Mouse (Mus musculus) heart, adult 2 months (tissue): ENCODE data around the gene Dact3.

Experiments used
- CTCF ChIP-seq: fragments of 200-600 bp; IDR thresholded peaks from 2 replicates; pipeline ENCODE4 v1.8.1; 2022; ENCODE audit warnings: antibody characterized with exemption, mild to moderate bottlenecking, moderate library complexity
- EP300 ChIP-seq: fragments of 200-500 bp; IDR thresholded peaks from 2 replicates; pipeline ENCODE4 v1.6.1; 2011; ENCODE audit warnings: low read depth, low read length, control low read depth; ENCODE audit not compliant: insufficient read depth
- POLR2A ChIP-seq: fragments of 200-500 bp; IDR thresholded peaks from 2 replicates; pipeline ENCODE4 v1.6.1; 2011; ENCODE audit warnings: mild to moderate bottlenecking, low read depth, low read length, control low read depth; ENCODE audit not compliant: insufficient read depth

DNA sequence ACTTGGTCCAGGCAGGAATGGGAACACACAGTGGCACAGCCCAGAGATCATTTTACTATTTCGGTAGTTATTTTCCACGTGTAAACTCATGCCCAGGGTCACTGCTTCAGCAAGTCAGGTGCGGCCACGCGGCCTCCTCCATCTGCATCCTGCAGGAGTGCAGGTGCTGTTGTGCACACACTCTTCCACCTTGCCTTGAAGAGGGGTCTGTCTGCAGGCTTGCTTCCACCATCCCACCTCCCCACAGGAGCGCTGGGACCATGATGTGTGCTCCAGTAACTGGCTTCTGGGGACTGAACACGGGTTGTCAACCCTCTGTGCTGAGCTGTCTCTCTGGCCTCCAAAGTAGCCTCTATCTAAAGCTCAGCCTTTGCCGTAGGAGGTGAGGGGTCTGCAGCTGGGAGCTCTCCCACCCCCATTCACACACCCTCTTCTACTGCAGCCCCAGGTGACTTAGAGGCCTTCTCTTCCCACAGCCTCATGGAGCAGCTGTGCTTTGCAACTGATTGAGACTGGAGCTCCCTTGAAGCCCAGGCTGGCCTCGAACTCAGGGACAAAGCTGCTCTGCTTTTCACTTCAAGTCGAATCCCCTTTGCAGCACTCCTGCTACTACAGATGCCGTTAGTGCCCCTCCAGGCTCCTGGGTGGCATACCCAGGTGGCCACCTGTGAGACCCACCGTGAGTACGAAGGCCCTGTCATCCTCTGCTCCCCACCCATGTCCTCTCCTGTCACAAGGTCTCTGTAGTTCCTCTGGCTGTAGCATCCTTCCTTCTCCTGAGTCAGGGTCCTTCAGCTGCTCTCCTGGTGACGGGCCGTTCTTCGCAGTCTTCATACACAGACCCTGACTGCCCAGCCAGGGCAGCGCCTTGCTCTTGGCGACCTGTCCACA is 39.6 kb downstream of the Dact3 start:
- no peak for TF ChIP-seq POLR2A
- TF ChIP-seq CTCF = no peak
- no peak for TF ChIP-seq EP300
